Mouse (Mus musculus): Measurements from ENCODE around the gene Vtn. TPM values are rescaled to one million over a fixed set of nuclear protein-coding genes. Genes with fewer than 3 reads are reported as not detected.
A peak's percentile ranks its signal among the peaks of the same experiment; 100 is the strongest.

Vtn gene
- polyA plus RNA-seq, 1 experiment from 2014 or later: 0.84 TPM

- 5% methylated on average over 8 of the region's 8 CpGs for WGBS
- no peak for ATAC-seq (ENCODE audit: low FRiP score, low TSS enrichment)
Observed at GRCm38 (mm10) chr11:78488168-78488567, 10.7 kb upstream of the Vtn start.

GRCm38 (mm10) chr11:78490781-78491241, 8.1 kb upstream of the Vtn start:
- 10% methylated on average over 48 of the region's 48 CpGs for WGBS
- peak; percentile 47; the same call in 1 of the 2 replicates for ATAC-seq (ENCODE audit: low FRiP score, low TSS enrichment)
- H3K4me2 ChIP-seq (replicated peaks; ENCODE audit: low read depth, low read length): peak overlapping the region; percentile 42
- no peaks in the 10 kb centered on the region for H3K36me3 ChIP-seq (ENCODE audit: control insufficient read depth, insufficient read depth, low read length)
- H3K27me3 ChIP-seq (ENCODE audit: control insufficient read depth, insufficient read depth, low read length): peaks cover 54% of the 10 kb centered on the region
- H3K9me3 ChIP-seq (ENCODE audit: control insufficient read depth, low read length): no peaks in the 10 kb centered on the region; the same call in none of the 2 replicates
- no peaks in the 10 kb centered on the region for H3K4me1 ChIP-seq (ENCODE audit: control insufficient read depth, insufficient read depth, low read length)
- peak overlapping the region; percentile 18 for H3K4me3 ChIP-seq (ENCODE audit: low read length)
- no peak overlapping the region for H3K9ac ChIP-seq (ENCODE audit: low read depth, low read length)
- H3K27ac ChIP-seq (ENCODE audit: low read depth, low read length): no peak overlapping the region

More at GRCm38 (mm10) chr11:78488168-78488567, 10.7 kb upstream of the Vtn start:
- Histone ChIP-seq H3K36me3 (ENCODE audit: control insufficient read depth, insufficient read depth, low read length) (no peaks in the 10 kb centered on the region), H3K27me3 (ENCODE audit: control insufficient read depth, insufficient read depth, low read length) (peaks cover 60% of the 10 kb centered on the region), H3K9ac (ENCODE audit: low read depth, low read length) (no peak overlapping the region), H3K9me3 (ENCODE audit: control insufficient read depth, low read length) (no peaks in the 10 kb centered on the region; the same call in none of the 2 replicates), H3K4me1 (ENCODE audit: control insufficient read depth, insufficient read depth, low read length) (no peaks in the 10 kb centered on the region), H3K4me3 (ENCODE audit: low read length) (no peak overlapping the region), H3K4me2 (replicated peaks; ENCODE audit: low read depth, low read length) (no peak overlapping the region), H3K27ac (ENCODE audit: low read depth, low read length) (no peak overlapping the region)

DNA sequence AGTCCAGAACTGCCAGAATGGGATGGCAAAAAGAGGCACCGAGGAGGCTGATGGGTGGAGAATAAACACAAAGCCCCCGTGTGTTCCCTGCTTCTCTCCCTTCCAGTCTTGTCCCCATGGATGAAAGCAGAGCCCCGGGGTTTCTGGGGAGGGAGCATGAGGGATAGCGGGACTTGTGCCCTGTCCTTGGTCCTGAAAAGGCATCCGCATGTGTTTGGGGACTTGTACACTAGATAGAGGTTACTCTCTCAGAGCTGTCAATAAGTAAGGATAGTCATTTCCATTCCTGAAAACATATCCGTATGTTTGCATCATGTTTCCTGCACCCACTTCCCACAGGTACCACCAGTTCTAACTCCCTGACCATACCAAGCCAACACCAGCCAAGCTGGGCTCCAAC, 3.0 kb upstream of the Vtn start:
- no peak overlapping the region for H3K27ac ChIP-seq (ENCODE audit: low read depth, low read length)
- 7% methylated on average over 6 of the region's 6 CpGs for WGBS

DNA sequence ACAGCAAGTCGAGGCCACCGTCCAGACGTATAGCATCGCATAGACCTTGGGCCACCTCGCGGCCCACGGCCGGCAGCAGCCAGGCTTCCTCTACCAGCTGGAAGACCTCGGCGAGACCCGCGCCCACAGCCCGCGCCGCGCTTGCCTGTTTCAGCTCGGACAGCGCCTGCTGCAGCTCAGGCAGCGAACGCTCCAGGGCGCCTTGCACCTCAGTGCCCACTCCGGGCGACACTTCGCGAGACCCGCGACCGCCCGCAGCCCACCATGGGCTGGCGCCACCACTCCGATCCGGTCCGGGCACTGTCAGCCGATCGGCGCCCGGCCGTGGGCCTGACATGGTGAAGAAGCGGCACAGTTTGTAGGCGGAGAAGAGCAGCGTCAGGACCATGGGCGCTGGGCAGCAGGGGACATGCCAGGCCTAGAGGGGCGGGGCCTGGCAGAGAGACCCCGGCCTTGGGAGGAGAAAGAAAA, 1.8 kb upstream of the Vtn start:
- Histone ChIP-seq H3K4me2 (replicated peaks; ENCODE audit: low read depth, low read length) (peak overlapping the region; percentile 98), H3K4me3 (ENCODE audit: low read length) (peak overlapping the region; percentile 57), H3K9ac (ENCODE audit: low read depth, low read length) (peak overlapping the region; percentile 34; the same call in 1 of the 2 replicates), H3K4me1 (ENCODE audit: control insufficient read depth, insufficient read depth, low read length) (0 out of 2 replicates have a peak, but pooled peaks cover 6% of the 10 kb centered on the region), H3K27me3 (ENCODE audit: control insufficient read depth, insufficient read depth, low read length) (peaks cover 19% of the 10 kb centered on the region), H3K27ac (ENCODE audit: low read depth, low read length) (no peak overlapping the region), H3K9me3 (ENCODE audit: control insufficient read depth, low read length) (no peaks in the 10 kb centered on the region), H3K36me3 (ENCODE audit: control insufficient read depth, insufficient read depth, low read length) (no peaks in the 10 kb centered on the region)
- peak; percentile 64 for ATAC-seq (ENCODE audit: low FRiP score, low TSS enrichment)
- under 1% methylated on average over 44 of the region's 44 CpGs for WGBS

More for the DNA sequence above, 3.0 kb upstream of the Vtn start:
- ATAC-seq (ENCODE audit: low FRiP score, low TSS enrichment): no peak
- no peak overlapping the region for H3K9ac ChIP-seq (ENCODE audit: low read depth, low read length)
- no peaks in the 10 kb centered on the region for H3K36me3 ChIP-seq (ENCODE audit: control insufficient read depth, insufficient read depth, low read length)
- no peak overlapping the region for H3K4me2 ChIP-seq (replicated peaks; ENCODE audit: low read depth, low read length)
- peaks cover 29% of the 10 kb centered on the region for H3K27me3 ChIP-seq (ENCODE audit: control insufficient read depth, insufficient read depth, low read length)
- H3K4me1 ChIP-seq (ENCODE audit: control insufficient read depth, insufficient read depth, low read length): 0 out of 2 replicates have a peak, but pooled peaks cover 6% of the 10 kb centered on the region
- H3K4me3 ChIP-seq (ENCODE audit: low read length): no peak overlapping the region
- no peaks in the 10 kb centered on the region for H3K9me3 ChIP-seq (ENCODE audit: control insufficient read depth, low read length)

- Histone ChIP-seq H3K27ac (ENCODE audit: low read depth, low read length) (no peak within 1 kb of the TSS), H3K36me3 (ENCODE audit: control insufficient read depth, insufficient read depth, low read length) (no peaks in the 10 kb centered on the region), H3K9me3 (ENCODE audit: control insufficient read depth, low read length) (no peaks in the 10 kb centered on the region), H3K9ac (ENCODE audit: low read depth, low read length) (peak within 1 kb of the TSS; percentile 42; the same call in 1 of the 2 replicates), H3K27me3 (ENCODE audit: control insufficient read depth, insufficient read depth, low read length) (peaks cover 18% of the 10 kb centered on the region), H3K4me1 (ENCODE audit: control insufficient read depth, insufficient read depth, low read length) (0 out of 2 replicates have a peak, but pooled peaks cover 6% of the 10 kb centered on the region), H3K4me2 (replicated peaks; ENCODE audit: low read depth, low read length) (peak within 1 kb of the TSS; percentile 98), H3K4me3 (ENCODE audit: low read length) (peak within 1 kb of the TSS; percentile 57)
- peak; percentile 95 for ATAC-seq (ENCODE audit: low FRiP score, low TSS enrichment)
- 5% methylated on average over 36 of the region's 36 CpGs for WGBS
Observed at GRCm38 (mm10) chr11:78497544-78498522, 1.1 kb upstream of the Vtn start, which contains the start of gene Sarm1. Sarm1 (minus strand) TSS chr11:78497754.

DNA sequence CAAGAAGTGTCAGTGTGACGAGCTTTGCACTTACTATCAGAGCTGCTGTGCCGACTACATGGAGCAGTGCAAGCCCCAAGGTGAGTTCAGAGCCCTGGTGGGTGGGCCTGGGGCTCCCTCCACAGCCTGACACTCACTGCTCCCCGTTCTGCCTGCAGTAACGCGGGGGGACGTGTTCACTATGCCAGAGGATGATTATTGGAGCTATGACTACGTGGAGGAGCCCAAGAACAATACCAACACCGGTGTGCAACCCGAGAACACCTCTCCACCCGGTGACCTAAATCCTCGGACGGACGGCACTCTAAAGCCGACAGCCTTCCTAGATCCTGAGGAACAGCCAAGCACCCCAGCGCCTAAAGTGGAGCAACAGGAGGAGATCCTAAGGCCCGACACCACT, 652 bp downstream of the Vtn start:
- Histone ChIP-seq H3K9me3 (ENCODE audit: control insufficient read depth, low read length) (no peaks in the 10 kb centered on the region), H3K4me2 (replicated peaks; ENCODE audit: low read depth, low read length) (no peak overlapping the region), H3K4me1 (ENCODE audit: control insufficient read depth, insufficient read depth, low read length) (0 out of 2 replicates have a peak, but pooled peaks cover 6% of the 10 kb centered on the region), H3K9ac (ENCODE audit: low read depth, low read length) (no peak overlapping the region), H3K4me3 (ENCODE audit: low read length) (no peak overlapping the region), H3K27me3 (ENCODE audit: control insufficient read depth, insufficient read depth, low read length) (peaks cover 16% of the 10 kb centered on the region), H3K36me3 (ENCODE audit: control insufficient read depth, insufficient read depth, low read length) (no peaks in the 10 kb centered on the region), H3K27ac (ENCODE audit: low read depth, low read length) (no peak overlapping the region)
- ATAC-seq (ENCODE audit: low FRiP score, low TSS enrichment): no peak
- 49% methylated on average over 16 of the region's 16 CpGs for WGBS

GRCm38 (mm10) chr11:78500623-78501202, 1.8 kb downstream of the Vtn start:
- Histone ChIP-seq H3K9ac (ENCODE audit: low read depth, low read length) (no peak overlapping the region), H3K27me3 (ENCODE audit: control insufficient read depth, insufficient read depth, low read length) (peaks cover 16% of the 10 kb centered on the region), H3K4me1 (ENCODE audit: control insufficient read depth, insufficient read depth, low read length) (0 out of 2 replicates have a peak, but pooled peaks cover 6% of the 10 kb centered on the region), H3K36me3 (ENCODE audit: control insufficient read depth, insufficient read depth, low read length) (peaks cover 1% of the 10 kb centered on the region; the same call in 1 of the 2 replicates), H3K4me3 (ENCODE audit: low read length) (no peak overlapping the region), H3K9me3 (ENCODE audit: control insufficient read depth, low read length) (no peaks in the 10 kb centered on the region), H3K27ac (ENCODE audit: low read depth, low read length) (no peak overlapping the region), H3K4me2 (replicated peaks; ENCODE audit: low read depth, low read length) (no peak overlapping the region)
- 84% methylated on average over 9 of the region's 9 CpGs for WGBS
- no peak for ATAC-seq (ENCODE audit: low FRiP score, low TSS enrichment)

DNA sequence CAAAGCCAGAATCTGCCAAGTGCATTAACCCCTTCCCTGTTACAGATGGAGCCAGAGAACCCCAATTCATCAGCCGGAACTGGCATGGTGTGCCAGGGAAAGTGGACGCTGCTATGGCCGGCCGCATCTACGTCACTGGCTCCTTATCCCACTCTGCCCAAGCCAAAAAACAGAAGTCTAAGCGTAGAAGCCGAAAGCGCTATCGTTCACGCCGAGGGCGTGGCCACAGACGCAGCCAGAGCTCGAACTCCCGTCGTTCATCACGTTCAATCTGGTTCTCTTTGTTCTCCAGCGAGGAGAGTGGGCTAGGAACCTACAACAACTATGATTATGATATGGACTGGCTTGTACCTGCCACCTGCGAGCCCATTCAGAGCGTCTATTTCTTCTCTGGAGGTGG, 2.6 kb downstream of the Vtn start:
- H3K9ac ChIP-seq (ENCODE audit: low read depth, low read length): no peak overlapping the region
- WGBS: 82% methylated on average over 20 of the region's 20 CpGs
- no peak overlapping the region for H3K27ac ChIP-seq (ENCODE audit: low read depth, low read length)
- no peak overlapping the region for H3K4me3 ChIP-seq (ENCODE audit: low read length)
- H3K36me3 ChIP-seq (ENCODE audit: control insufficient read depth, insufficient read depth, low read length): peaks cover 9% of the 10 kb centered on the region
- peaks cover 10% of the 10 kb centered on the region for H3K27me3 ChIP-seq (ENCODE audit: control insufficient read depth, insufficient read depth, low read length)
- ATAC-seq (ENCODE audit: low FRiP score, low TSS enrichment): no peak
- 0 out of 2 replicates have a peak, but pooled peaks cover 6% of the 10 kb centered on the region for H3K4me1 ChIP-seq (ENCODE audit: control insufficient read depth, insufficient read depth, low read length)
- H3K9me3 ChIP-seq (ENCODE audit: control insufficient read depth, low read length): no peaks in the 10 kb centered on the region
- no peak overlapping the region for H3K4me2 ChIP-seq (replicated peaks; ENCODE audit: low read depth, low read length)
